Comparison of ENCODE assay signal across 22 mouse cellular contexts in genomic region chr17:79273551-79273950, GRCm38 (mm10).
"Had no signal": no experiment of that assay in that cellular context is flagged by ENCODE, and none has a peak within 500 bp of the region (broad histone marks: within the 10 kb centered on the region; RNA-seq: fewer than 3 reads in every experiment).

No protein-coding gene starts in this region.

- DNase-seq: kidney, postnatal 25 days; layer of hippocampus, adult 9-11 months; liver; lung, adult 18-20 months; lung, postnatal 10 days; lung, postnatal 36 days; midbrain, embryonic 14.5 days; retina, postnatal 1 day; right cerebral cortex, postnatal 25 days; thymus, adult 2 months; thymus, postnatal 14 days; thymus, postnatal 4 days had no signal

- H3K4me3 ChIP-seq: layer of hippocampus, adult 2 months; limb, embryonic 10.5 days; limb, embryonic 13.5 days; liver, embryonic 12.5 days; liver, embryonic 15.5 days; lung, embryonic 15.5 days; megakaryocyte, embryonic 14.5 days; neural tube, embryonic 12.5 days; neural tube, embryonic 15.5 days had no signal

- ATAC-seq: liver, embryonic 12.5 days had no signal

- H3K27ac ChIP-seq: kidney, postnatal 0 days; layer of hippocampus, adult 2 months; limb, embryonic 10.5 days; limb, embryonic 13.5 days; liver, embryonic 12.5 days; liver, embryonic 15.5 days; lung, embryonic 15.5 days; neural tube, embryonic 12.5 days; neural tube, embryonic 15.5 days had no signal

- H3K9ac ChIP-seq: limb, embryonic 13.5 days; liver, embryonic 12.5 days; liver, embryonic 15.5 days; lung, embryonic 15.5 days; neural tube, embryonic 12.5 days; neural tube, embryonic 15.5 days had no signal

- H3K27me3 ChIP-seq: limb, embryonic 13.5 days; liver, embryonic 12.5 days; liver, embryonic 15.5 days; lung, embryonic 15.5 days; megakaryocyte, embryonic 14.5 days; neural tube, embryonic 12.5 days; neural tube, embryonic 15.5 days had no signal

- H3K4me1 ChIP-seq: limb, embryonic 10.5 days; liver, embryonic 12.5 days; liver, embryonic 15.5 days; lung, embryonic 15.5 days; megakaryocyte, embryonic 14.5 days; neural tube, embryonic 12.5 days; neural tube, embryonic 15.5 days had no signal

- H3K36me3 ChIP-seq: limb, embryonic 10.5 days; limb, embryonic 13.5 days; liver, embryonic 12.5 days; liver, embryonic 15.5 days; lung, embryonic 15.5 days; neural tube, embryonic 12.5 days; neural tube, embryonic 15.5 days had no signal
